ENCODE assay signal across 16 mouse cellular contexts in genomic region chr11:39615843-39616242, GRCm38 (mm10).
DNase-seq lines count a peak whose midpoint lies in the region; ATAC-seq and TF ChIP-seq lines count a peak whose summit lies in the region.
"Had no signal": no experiment of that assay in that cellular context is flagged by ENCODE, and none has a peak within 500 bp of the region (broad histone marks: within the 10 kb centered on the region; RNA-seq: fewer than 3 reads in every experiment).

No protein-coding gene starts in this region.

- no peaks in the 10 kb centered on the region for H3K9me3 ChIP-seq in stomach, postnatal 0 days (ENCODE audit: control insufficient read depth, low read length)
- no peaks in the 10 kb centered on the region for H3K9me3 ChIP-seq in hindbrain, embryonic 13.5 days
- H3K9me3 ChIP-seq: embryonic facial prominence, embryonic 13.5 days; forebrain, embryonic 10.5 days; midbrain, embryonic 12.5 days had no signal

- H3K27ac ChIP-seq in layer of hippocampus, adult 2 months, result no peak overlapping the region
- no peak overlapping the region for H3K27ac ChIP-seq in stomach, postnatal 0 days (replicated peaks)
- H3K27ac ChIP-seq in hindbrain, embryonic 13.5 days, result no peak overlapping the region
- H3K27ac ChIP-seq: embryonic facial prominence, embryonic 13.5 days; forebrain, embryonic 10.5 days; gastrocnemius, adult 2 months; midbrain, embryonic 12.5 days had no signal

- peak; percentile 67 for TF ChIP-seq CTCF in layer of hippocampus, adult 2 months (conservative IDR thresholded peaks at IDR 0.05)
- TF ChIP-seq CTCF in stomach, postnatal 0 days (IDR thresholded peaks at IDR 0.05; ENCODE audit: low read depth), result peak; percentile 51

- H3K4me3 ChIP-seq in layer of hippocampus, adult 2 months, result no peak overlapping the region
- H3K4me3 ChIP-seq in stomach, postnatal 0 days (ENCODE audit: low read depth, low read length), result no peak overlapping the region
- H3K4me3 ChIP-seq in hindbrain, embryonic 13.5 days, result no peak overlapping the region
- H3K4me3 ChIP-seq: embryonic facial prominence, embryonic 13.5 days; forebrain, embryonic 10.5 days; gastrocnemius, adult 2 months; midbrain, embryonic 12.5 days had no signal

- H3K4me1 ChIP-seq in stomach, postnatal 0 days (replicated peaks; ENCODE audit: control insufficient read depth, insufficient read depth), result no peaks in the 10 kb centered on the region
- H3K4me1 ChIP-seq in hindbrain, embryonic 13.5 days (replicated peaks), result no peaks in the 10 kb centered on the region
- H3K4me1 ChIP-seq: embryonic facial prominence, embryonic 13.5 days; forebrain, embryonic 10.5 days; midbrain, embryonic 12.5 days had no signal

- H3K4me2 ChIP-seq in stomach, postnatal 0 days (replicated peaks; ENCODE audit: low read depth), result no peak overlapping the region
- H3K4me2 ChIP-seq in hindbrain, embryonic 13.5 days, result no peak overlapping the region
- H3K4me2 ChIP-seq: embryonic facial prominence, embryonic 13.5 days; midbrain, embryonic 12.5 days had no signal

- ATAC-seq in stomach, postnatal 0 days (ENCODE audit: low FRiP score, low TSS enrichment), result no peak
- no peak for ATAC-seq in hindbrain, embryonic 13.5 days (ENCODE audit: low FRiP score)

- peak; percentile 16 for DNase-seq in embryo, embryonic 11 days
- no peak for DNase-seq in embryo, embryonic 9.5 days (ENCODE audit: extremely low spot score)
- peak; percentile 14 to 25 for DNase-seq in layer of hippocampus, adult 2 months (ENCODE audit: low spot score in 2 of 2)
- DNase-seq in layer of hippocampus, postnatal 36 days, result no peak
- peak; percentile 11 for DNase-seq in right cerebral cortex, adult 18-20 months
- DNase-seq in right cerebral cortex, postnatal 4 days, result no peak
- no peak for DNase-seq in stomach, postnatal 0 days (ENCODE audit: low spot score)
- DNase-seq: B cell, adult 2 months; cerebellum, adult 18-20 months; gastrocnemius, adult 2 months; heart, adult 18-20 months; heart, postnatal 10 days had no signal

- H3K27me3 ChIP-seq in stomach, postnatal 0 days (ENCODE audit: control insufficient read depth, insufficient read depth, low read length), result no peaks in the 10 kb centered on the region
- H3K27me3 ChIP-seq in hindbrain, embryonic 13.5 days, result no peaks in the 10 kb centered on the region
- H3K27me3 ChIP-seq: embryonic facial prominence, embryonic 13.5 days; midbrain, embryonic 12.5 days had no signal

- no peak overlapping the region for H3K9ac ChIP-seq in stomach, postnatal 0 days (ENCODE audit: low read length)
- no peak overlapping the region for H3K9ac ChIP-seq in hindbrain, embryonic 13.5 days
- H3K9ac ChIP-seq: embryonic facial prominence, embryonic 13.5 days; midbrain, embryonic 12.5 days had no signal

- H3K36me3 ChIP-seq in stomach, postnatal 0 days (ENCODE audit: control insufficient read depth, insufficient read depth, low read length), result no peaks in the 10 kb centered on the region
- H3K36me3 ChIP-seq in hindbrain, embryonic 13.5 days, result no peaks in the 10 kb centered on the region
- H3K36me3 ChIP-seq: embryonic facial prominence, embryonic 13.5 days; forebrain, embryonic 10.5 days; midbrain, embryonic 12.5 days had no signal

- WGBS in stomach, postnatal 0 days, result 59% methylated on average over 3 of the region's 3 CpGs
- 78% methylated on average over 3 of the region's 3 CpGs for WGBS in hindbrain, embryonic 13.5 days

- no peak for TF ChIP-seq EP300 in stomach, postnatal 0 days (optimal IDR thresholded peaks at IDR 0.05)

Comparison
In these comparisons a context has a peak if more than half of its experiments do, and no peak if none do; other contexts are left out.
1. DNase-seq: peak in embryo, embryonic 11 days (single experiment), layer of hippocampus, adult 2 months (2 of 2) and right cerebral cortex, adult 18-20 months (single experiment); none in embryo, embryonic 9.5 days (single experiment), layer of hippocampus, postnatal 36 days (0 of 2), right cerebral cortex, postnatal 4 days (single experiment) and stomach, postnatal 0 days (single experiment).